Mouse (Mus musculus) adrenal gland, adult (tissue): ENCODE measurements at regions not wholly inside any gene's neighbourhood (a gene's known extent, or its start where the extent isn't known, plus 50 kb on each side); places are given as distances from the start of the nearest gene placed in this dataset.

Experiments used
- DNase-seq, 2 experiments: peaks; one replicate each; pipeline ENCODE4 v3.0.0; 2022 to 2023; ENCODE audit warnings: low spot score in 1 of 2; ENCODE audit not compliant: inconsistent age in 2 of 2

DNA sequence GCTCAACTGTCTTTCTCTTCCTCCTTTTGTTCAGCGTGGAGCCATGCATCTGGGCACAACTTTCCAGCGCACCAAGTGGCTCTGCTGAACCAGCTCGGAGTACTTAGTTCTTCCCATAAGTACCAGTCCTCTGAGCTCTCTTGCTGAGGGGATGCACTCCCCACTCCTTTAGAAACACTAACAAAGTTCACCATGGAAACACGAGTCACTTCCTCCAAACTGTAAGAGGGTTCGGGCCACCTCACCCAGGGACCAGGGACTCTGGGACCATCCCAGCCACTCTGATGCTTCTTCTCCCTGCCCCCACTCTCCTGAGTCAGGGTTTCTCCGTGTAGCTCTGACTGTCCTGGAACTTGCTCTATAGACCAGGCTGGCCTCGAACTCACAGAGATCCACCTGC, 107.0 kb upstream of the 1700021F07Rik start:
- DNase-seq, result no peak

DNA sequence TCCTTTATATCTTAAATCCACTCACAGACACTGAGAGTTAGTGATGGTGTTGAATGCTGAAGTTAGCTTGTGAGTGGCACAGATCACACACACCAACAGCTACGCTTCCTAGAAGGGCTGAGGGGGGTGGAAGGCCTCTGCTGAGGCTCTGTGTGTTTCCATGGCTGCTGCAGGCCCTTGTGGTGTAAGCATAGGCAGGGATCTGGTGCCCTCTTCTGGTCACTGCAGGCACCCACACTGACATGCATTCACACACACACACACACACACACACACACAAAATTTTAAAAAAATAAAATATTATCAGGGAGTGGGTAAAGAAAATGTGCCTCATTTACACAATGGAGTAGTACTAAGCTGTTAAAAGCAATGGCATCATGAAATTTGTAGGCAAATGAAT, 105.5 kb upstream of the 1700021F07Rik start:
- DNase-seq, result no peak

DNA sequence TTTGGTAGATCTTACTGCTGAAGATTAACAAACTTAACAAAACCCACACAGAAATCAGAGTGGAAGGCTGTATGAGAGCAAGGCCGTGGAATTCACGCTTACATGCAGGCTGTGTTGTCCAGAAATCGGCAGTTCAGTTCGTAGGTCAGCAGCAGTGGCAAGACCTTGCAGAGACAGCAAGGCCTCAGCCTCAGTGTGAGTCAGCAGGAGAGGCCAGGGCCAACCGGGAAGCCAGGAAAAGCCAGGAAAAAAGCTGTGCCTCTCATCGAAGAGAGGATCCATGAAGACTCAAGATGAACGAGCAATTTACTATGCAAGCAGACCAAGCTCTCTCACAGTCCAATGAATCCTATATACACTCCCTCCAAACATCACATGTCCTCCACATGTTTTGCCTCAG, 103.4 kb upstream of the 1700021F07Rik start:
- peak; percentile 59 to 84 for DNase-seq

DNA sequence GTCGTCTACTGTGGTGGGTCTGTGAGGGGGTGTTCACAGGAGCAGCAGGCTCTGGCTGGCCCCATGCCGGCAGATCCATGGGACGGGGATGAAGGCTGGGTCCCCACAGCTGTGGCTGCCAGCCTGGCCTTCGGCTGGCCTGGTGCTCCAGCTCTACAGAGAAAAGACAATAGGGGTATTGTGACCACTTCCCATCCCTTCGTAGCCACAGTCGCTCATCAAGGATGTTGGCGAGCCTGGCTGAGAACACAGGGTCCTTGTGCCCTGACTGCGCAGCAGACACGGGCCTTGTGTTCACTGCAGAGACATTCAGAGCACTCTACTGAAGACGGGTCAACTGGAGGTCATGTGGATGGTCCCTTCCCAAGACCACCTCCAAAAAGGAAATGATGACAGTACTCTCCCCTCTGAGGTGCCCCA, 102.4 kb upstream of the 1700021F07Rik start:
- no peak for DNase-seq

DNA sequence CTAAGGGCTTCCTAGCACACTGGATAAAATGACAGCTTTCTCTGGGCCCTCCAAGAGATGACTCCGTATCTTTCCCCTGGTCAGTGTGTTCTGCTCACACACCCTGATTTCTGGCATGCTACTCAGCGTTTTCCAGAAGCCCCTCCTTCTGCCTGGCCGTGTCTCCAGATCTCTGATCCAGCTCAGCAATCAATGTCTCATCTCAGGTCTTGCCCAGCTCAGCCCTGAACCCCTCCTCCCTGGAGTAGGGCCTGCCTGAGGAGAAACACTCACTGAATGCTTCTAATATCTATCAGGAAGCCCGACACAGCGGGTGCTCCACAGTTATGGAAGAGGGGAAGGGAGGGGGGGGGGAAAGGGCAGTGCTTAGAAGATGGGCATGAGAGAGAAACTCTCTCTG, 101.9 kb upstream of the 1700021F07Rik start:
- DNase-seq, result no peak

DNA sequence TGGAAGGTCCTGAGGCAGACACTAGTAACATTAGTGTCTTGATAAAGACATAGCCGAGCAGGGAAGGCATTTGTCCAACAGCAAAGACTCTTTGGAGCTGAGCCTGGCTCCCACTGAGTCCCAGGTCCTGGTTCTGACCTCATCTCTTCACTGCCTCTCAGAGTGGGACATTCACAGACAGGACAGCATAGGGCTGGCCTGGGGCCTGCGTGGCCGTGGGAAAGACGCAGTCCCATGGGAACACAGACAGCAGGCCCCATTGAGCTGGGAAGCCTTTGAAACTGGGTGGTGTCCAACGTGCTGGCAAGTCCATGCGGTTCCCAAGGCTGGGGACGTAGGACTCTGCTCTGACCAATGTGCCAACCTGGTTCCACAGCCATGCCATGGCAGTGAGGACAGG, 97.5 kb upstream of the 1700021F07Rik start:
- DNase-seq, result no peak

DNA sequence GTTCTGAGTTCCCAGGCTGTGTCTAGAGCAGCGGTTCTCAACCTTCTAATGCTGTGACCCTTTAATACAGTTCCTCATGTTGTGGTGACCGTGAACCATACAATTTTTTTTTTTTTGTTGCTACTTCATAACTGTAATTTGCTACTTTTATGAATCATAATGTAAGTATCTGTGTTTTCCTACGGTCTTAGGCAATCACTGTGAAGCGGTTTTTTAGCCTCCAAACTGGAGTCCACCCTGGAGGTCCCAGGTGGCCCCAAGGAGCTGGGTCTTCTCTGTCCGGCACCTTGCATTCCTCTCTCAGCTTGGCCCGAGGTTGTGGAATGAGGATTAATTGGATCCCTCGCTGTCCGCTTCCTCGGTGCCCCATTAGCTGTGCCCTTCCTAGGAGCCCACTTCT, 96.6 kb upstream of the 1700021F07Rik start:
- DNase-seq, result no peak

DNA sequence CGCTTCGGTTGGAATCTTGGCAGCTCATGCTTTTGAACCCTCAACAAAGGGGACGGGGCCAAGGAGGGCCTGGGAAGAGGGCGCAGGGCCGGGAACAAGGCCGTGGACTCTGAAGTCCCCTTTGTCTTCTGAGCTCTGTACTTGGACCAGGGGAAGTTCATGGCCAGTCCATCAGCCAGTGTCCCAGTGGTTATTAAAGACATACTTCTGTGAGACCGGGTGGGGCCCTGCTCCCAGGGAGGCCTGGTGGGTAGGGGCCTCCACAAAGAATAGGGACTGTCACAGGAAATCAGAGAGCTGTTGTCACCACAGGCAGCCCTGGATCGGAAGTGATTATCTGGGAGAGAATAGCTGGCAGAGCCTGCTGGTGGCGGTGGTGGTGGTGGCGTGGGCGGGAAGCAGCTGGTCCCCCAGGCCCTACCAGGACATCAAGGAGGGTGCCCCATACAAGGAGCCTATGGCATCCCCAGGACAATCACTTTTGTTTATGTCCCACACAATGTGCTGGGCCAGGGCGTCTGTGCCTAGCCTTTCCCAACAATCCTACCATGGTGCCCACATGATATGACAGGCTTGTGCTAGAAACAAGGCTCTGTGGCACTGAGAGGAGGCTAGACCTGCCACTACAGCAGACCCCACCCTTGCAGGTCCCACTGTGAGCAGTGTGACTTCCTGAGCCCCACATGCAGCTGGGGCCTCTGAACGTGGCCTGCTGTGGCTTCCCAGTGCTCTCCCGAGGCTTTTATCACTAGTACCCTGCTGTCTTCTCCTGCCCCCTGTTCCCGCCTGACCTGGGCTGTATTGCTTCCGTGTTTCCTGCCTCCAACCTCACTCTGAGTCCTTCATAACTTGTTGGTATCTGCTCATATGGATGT, 96.0 kb upstream of the 1700021F07Rik start:
- no peak for DNase-seq

DNA sequence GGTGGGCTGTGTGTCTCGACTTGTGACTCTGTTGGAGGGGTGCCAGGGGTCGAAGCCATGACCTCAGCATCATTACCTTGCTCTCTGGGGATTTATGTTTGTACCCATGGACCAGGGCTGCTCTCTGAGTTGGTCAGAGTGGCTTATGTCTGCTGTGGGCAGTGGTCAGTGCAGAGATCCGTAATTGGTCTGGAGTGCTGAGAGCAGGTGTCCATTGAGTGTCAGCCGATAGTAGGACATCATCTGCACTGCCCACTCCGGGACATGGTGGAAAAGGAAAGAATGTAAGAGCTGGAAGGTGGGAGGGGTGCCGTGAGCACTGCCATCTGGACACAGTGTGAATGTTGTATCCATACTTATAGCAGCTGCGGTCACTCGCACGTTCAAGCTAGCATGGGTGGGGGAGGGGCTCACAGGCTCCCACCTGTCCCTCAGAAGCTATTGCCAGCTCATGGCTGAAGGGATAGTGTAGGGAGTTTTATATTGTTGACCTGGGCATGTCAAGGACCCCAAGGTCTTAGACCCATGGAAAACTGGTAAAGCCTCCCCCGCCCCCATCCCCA, 94.4 kb upstream of the 1700021F07Rik start:
- no peak for DNase-seq

DNA sequence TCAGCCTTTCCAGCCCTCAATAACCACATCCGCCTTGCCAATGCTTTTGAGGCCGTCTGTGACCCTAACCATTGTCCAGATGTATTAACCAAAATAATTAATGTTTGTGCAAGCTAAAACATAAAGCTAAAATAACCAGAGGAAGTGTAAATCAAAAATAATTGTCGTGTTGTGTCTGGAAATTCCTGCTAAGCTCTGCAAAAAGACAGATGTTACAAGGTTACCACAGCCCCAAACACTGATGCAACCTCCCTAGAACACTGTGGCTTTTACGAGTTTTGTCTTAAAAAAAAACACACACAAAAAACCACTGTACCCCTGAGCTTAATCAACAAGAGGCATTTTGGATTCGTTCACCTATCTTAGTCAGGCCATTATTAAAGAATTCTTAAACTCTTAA, 90.5 kb upstream of the 1700021F07Rik start:
- no peak for DNase-seq

DNA sequence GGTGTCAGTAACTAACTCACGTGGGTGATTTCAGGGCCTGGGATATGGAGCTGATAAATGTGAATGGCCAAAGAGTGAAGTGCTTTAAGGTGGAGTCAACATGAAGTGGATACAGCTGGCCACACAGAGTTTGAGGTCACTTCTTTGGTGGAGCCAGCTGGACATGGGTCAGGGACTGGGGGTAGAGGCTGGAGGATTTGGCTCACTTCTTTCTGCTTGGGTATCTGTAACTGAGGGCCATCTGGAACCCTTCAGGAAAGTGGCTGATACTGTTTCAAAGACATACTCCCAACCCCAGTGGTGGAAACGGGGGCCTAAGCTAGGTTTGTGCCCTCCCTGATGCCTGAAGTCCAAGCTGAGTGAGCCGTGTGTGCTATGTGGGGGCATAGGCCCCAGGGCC, 90.1 kb upstream of the 1700021F07Rik start:
- DNase-seq, result no peak

DNA sequence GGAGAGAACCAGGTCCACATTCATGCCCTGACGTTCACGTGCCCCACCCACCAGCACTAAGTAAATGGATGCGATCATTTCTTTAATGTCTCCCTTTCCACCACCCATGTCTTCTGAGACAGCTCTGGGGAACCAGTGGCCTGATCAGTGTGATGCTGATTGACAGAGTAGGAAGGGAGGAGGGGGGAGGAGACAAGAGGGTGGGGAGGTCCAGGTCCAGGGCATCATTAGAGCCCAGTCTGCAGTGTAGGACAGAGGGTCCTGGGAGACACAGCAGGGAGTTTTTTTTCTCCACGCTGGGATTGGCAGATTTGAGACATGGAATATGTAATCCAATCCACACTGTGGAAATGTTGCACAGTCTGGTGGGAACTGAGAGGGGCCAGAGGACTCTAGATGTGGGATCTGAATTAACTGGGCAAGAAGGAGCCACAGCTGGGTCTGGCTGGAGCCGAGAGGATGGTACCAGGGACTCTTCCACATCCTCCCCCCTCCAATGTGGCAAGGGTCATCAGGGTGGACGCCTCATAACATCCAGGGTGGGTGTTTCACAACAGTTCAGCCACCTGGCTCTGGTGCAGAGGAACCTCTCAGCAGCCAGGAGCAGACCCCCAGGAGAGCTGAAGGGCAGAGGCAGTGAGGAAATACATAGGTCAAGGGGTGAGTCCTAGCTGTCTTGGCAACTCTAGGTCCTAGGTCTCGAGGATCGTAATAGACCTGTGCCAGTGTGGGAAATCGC, 89.3 kb upstream of the 1700021F07Rik start:
- no peak for DNase-seq

DNA sequence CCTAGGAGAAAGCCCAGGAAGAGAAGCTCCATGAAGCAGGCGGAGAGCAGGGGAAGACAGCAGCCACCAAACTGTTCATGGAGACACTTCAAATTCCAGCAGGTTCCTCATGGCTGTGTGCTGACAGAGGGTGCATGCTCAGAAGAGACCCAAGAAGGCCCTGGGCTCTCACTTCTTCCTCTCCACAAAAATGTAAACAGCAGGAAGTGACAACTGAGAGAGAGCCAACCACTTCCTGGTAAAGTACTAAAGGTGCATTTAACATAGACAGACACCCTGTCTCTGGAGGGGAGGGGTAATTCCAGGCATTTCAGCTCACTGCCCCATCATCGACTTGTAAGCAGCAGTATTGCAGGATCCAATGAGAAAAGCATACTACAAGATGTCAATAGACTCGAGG, 85.8 kb upstream of the 1700021F07Rik start:
- no peak for DNase-seq

DNA sequence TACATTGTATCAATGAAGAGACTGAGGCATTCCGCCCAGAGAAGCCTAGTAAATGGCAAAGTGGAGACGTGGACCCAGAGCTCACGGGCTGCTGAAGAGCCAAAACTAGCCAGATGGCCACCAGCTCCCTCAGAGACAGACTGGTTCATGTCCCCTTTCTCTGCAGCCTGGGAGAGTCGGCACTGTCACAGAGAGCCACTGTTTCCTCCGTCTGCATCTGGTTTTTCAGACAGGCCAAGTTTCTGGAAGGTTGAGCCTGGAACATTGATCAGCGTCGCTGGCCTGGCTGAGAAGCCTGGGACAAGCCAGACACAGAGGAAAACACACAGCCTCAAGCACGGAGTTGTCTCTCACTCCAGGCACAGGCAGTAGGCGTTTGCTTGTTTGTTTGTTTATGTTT, 83.4 kb upstream of the 1700021F07Rik start:
- DNase-seq, result no peak

DNA sequence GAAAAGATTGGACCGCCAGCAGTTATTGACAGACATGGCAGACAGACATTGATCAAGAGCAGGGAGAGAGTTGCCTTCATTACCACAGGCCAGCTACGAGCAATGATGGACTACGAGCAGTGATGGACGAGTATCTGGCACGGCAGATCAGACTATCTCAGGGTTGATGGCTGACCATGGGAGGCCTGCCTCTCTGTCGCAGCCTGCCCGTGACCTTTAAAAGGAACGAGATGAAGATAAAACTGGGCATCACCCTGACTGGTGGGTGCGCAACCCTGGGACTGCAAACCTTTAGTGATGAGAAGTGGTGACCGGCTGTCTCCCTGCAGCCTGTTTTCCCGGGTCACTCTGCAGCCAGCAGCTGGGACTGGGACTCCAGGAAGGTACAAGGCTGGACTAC, 80.3 kb upstream of the 1700021F07Rik start:
- DNase-seq, result peak; percentile 24 to 68

DNA sequence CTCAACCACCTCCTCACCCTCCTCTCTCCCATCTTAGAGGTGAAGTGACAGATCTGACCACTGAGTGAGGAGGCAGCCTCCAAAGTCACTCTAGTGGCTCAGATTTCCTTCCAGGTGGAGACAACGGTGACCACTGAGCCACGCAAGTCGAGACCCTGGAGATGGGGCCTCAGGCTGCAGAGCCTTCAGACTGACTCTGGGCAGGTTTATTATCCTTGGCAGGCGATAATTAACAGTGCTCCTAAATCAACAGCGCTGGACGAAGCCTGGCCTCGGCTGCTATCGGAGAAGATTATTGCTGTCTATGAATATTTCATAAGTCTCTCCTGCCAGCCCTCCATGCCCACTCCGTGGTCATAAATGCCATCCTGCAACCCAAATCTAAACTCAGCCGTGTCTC, 79.1 kb upstream of the 1700021F07Rik start:
- no peak for DNase-seq

DNA sequence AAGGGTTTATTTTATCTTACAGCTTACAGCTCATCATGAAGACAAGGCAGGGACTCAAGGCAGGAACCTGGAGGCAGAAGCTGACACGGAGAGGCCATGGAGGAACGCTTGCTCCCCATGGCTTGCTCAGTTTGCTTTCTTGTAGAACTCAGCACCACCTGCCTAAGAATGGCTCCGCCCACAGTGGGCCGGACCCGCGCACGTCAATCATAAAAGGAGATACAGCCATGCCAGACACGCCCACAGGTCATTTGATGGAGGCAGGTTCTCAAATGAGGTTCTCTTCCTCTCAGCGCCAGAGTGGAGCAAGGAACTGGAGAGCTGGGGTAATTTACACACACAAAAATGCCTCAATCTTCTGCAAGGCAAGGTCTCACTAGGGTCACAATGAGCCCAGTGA, 78.0 kb upstream of the 1700021F07Rik start:
- DNase-seq, result no peak

DNA sequence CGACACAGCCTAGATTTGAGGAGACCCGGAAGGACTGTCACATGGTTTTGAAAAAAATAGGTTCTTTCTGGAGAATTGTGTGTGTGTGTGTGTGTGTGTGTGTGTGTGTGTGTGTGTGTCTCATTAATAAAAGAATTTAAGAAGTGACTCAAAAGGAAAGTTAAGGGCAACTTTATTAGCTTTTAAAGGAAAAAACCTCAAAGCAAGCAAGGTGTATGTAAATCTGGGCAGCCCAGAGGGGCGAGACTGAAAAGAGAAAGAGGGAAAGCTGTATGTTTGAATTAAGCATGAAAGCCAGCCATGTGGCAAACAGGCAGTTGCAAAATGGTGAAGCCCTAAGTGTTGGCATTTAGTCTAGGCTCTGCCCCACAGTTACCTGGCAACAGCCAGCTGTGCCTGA, 77.3 kb upstream of the 1700021F07Rik start:
- DNase-seq, result no peak

DNA sequence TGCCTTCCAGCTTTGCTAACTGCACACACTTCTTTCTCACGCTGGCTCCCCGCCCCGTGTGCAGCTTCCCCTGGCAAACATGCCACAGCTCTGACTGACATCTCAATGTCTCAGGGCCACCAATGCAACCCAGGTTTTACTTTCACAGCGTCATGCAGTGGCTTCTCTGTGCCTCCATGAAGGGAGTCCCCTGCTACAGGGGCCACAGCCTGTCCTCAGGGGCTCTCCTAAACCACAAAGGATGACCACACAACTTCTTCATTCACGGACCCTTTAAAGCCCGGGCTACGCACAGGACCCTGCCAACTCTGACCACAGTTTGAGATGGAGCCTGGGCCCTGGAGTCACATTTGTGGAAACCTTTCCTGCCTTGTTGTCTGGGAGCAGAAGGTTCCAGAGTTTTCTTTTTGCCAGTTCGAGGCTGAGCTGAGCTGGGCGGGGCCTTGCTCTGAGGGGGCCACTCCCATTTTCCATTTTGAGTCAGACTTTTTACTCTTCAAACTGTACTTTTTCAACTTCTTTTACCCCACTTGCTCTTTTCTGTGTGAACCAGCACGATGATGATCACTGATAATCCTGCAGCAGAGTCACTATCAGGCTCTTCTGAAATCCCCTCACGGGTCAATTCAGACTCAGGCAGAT, 73.7 kb upstream of the 1700021F07Rik start:
- DNase-seq, result no peak

DNA sequence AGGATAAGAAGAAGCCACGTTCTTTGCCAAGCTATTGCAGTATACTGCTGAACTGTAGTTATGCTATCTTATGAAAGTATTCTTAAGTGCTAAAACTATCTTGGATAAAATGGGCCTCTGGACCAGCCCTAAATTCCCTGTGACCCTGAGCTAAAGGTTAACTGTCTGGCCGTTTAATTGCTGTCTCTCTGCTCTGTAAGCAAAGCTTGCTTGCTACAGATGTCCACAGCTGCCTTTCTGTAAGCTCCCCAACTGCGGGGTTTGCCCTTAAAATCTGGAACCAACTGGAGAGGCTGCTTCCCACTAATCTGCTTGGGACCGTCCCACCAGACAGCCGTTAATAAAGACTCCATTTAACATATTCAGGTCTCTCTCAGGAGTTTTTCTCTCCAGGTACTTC, 73.2 kb upstream of the 1700021F07Rik start:
- no peak for DNase-seq

DNA sequence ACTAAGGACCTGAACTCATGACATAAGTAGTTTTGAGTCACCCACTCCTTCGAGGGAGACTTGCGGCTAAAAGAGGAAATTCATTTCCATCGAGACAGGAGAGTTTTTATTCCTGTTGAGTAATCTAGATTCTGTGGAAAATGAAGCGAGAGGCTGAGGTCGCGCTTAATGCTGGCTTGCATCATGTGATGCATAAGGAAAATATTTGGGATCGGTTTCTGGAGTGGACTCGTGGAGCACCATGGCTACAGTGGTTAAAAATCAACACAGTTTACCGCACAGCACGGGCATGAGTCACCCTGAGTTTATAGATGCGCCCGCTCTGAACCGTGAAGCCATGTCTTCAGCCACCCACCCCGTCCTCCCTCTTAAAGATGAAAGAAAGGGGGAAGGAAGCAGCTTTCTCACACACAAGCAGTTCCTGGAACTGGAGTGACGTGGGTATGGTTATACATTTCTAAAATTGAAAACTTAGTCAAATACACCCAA, 70.3 kb upstream of the 1700021F07Rik start:
- no peak for DNase-seq
